Mouse (Mus musculus): Measurements from ENCODE around the gene Hamp. TPM values are rescaled to one million over a fixed set of nuclear protein-coding genes. Genes with fewer than 3 reads are reported as not detected.
"Not testable (repeated sequence)": the region's sequence is repeated elsewhere in the genome, so short reads cannot be mapped to it uniquely, and the experiment has no call there.

The Hamp gene
- total RNA-seq, 2 experiments from 2014 or later, result 4.3 TPM; not detected in 1

DNA sequence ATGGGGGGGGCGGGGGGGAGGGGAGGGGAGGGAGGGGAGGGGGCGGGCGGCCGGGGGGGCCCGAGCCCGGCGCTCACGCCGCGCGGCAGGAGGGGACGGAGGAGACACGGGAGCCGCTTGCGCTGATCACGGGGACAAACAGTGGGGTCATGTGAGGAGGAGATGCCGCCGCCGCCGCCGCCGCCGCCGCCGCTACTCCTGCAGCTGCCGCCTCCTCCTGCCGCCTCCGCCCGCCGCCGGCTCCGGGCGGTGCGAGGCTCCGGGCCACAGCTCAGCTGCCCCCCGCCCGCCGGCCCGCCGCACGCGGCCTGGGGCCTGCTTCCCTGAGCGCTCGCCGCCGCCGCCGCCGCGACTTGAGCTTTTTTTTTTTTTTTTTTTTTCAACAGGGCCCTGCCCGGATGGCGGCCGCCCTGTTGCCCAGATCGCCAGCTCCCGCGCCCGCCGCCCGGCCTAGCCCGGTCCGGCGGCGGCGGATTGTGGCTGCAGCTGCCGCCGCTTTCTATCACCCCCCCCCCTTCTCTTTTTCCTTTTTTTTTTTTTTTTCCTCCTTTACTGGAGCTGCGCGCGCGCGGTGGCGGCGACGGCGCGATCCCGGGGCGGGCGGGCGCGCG, 13.0 kb upstream of the Hamp start, which contains the start of gene Usf2:
Usf2 (minus strand) TSS at position 48 of the 611 bp plus-strand sequence.
- DNase-seq (ENCODE audit: low spot score in 2 of 2), result peak; percentile 72 to 76

DNA sequence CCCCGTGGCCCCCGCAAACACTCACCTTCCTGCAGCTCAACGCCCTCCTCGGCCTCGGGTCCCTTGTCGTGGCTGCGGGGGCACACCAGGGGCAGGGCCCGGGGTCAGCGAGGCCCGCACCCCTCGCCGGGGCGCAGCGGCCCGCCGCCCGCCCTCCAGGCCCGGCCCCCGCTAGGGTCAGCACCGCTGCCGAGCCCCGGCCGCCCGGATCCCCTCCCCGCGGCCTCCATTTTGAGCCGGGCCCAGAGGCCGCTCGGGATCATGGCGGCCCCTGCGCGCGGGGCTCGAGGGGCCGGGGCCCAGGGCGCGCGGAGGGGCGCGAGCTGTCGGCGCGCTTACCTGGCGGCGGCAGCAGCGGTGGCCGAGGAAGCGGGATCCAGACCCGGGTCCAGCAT, 12.5 kb upstream of the Hamp start:
- peak in 1 of 2 experiments; percentile 60 for DNase-seq (ENCODE audit: low spot score in 2 of 2)

DNA sequence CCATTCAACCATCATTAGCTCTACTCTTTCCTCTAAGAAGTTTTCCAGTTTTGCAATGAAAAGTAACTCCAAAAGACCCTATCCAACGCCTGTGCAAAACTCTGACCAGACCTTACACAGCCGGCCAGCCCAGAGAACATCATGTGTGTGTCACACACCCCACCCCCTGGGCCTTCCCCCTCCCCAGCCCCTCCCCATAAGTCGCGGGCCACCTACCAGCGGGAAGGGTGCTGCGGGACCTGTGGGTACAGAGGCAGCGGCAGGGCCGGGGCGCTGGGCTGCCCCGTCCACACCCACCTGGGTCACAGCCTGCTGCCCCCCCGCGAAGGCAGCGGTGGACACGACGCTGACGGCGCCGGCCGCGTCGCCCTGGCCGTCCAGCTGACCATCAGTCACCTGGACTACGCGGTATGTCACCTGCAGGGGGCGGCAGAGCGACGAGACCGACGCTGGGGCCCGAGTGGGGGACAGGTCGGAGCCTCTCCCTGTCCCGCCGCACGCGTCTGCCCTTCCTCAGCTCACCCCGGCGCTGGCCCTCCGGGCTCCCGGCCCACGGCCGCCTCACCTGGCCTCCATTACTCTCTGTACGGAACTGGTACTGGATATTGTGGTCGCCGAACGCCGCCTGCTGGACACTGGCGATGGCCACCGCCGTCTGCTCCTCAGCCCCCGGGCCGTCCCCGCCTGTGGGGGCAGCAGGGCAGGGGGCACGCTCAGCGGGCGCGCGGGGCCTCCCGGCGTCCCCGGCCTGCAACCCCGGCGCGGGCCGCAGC, 11.9 kb upstream of the Hamp start:
- peak; percentile 93 for DNase-seq (ENCODE audit: low spot score in 2 of 2)

DNA sequence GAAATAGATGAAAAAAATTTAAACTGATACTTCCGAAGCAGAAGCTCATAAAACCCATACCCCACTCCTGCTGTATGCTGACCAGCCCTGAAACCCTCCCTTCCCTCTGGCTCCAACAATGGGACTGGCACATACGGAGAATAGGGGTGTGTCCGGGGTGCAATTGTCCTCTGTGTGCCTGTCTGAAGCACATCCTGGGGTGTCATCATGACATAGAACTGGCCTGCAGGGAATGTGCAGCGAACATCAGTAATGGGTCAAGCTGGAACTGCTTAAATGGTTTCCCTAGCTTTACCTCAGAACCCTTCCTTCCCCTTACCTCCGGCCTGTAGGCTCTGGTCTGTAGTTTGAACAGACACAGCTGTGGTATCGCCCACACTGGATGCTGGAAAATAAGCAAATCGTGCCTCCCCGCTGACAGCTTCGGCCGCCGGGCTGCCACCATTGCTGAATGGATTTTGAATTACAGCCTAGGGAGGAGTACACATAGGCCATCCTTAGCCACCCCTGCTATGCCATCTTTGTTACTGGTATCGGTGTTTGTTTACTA, 11.2 kb upstream of the Hamp start:
- DNase-seq (ENCODE audit: low spot score in 2 of 2), result no peak

DNA sequence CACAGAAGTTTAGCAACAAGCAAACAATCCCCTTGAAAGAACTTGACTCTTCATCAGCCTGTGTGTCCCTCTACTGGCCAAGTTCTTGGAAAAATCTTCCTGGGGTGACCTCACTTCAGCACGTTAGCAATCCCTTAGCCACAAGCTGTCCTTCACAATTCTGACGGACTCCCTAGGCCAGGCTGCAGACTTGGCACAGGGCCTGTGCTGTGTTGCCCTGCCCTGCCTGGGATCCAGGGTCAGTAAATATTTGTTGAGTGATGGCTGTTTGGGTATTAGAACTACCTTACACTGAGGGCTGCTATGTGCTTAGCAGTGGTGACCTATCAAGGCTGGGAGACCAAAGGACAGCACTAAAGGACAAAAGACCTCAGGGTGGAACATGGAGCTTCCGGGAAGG, 10.2 kb upstream of the Hamp start:
- peak; percentile 47 to 65 for DNase-seq (ENCODE audit: low spot score in 2 of 2)

DNA sequence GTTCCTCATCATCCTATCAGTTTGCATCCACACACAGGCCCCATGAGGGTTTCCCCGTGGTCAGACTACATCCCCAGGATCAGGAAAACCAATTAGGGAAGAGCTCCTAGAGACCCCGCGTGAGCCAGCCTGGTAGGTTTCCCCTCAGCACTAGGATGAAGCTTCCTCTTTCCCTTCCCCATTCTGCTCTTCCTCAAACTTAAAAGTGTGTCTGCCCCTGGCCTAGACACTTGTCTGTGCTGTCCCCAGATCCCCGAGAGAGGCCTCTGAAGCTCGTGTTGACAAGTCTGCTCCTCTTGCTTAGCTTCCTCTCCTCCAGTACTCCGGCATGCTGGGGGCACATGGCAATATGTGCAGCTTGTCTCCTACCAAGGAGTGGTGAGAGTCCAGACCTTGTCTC, 9.6 kb upstream of the Hamp start:
- no peak for DNase-seq (ENCODE audit: low spot score in 2 of 2)

DNA sequence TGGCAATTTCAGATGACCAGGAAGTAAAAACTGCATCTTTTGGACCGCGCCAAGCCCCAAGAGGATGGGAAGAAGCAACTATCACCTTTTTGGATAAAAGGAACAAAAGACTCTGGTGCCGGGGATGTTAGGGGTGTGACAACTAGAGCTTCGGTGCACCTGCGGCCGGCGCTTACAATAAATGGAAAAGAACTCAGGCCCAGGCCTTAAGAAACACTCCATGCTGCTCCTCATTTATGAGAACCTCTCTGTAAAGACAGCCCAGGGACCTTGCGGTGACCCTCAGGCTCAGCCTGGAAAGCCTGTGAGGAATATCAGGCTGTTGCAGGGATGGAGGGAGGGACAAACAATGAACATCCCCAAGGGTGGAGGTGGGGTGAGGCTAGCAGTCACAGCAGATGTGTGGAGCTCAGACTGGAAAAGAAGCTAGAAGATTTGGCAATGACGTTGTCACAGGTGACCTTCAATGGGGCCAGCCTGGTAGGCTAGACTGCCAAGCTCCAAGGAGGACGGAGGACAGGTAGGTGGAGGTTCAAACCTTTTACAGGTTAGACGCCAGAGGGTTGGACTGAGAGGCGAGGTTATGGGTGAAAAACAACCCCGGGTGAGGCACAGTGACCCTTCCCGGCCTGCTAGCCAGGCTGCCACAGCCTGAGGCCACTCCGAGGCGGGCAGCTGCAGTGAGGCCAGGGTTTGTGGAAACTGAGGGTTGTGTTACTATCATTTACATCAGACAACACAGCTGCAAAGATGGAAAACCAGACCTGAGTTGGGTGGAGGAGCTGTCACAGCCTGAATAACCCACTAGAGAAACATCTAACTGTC, 8.8 kb upstream of the Hamp start:
- DNase-seq (ENCODE audit: low spot score in 2 of 2), result no peak

DNA sequence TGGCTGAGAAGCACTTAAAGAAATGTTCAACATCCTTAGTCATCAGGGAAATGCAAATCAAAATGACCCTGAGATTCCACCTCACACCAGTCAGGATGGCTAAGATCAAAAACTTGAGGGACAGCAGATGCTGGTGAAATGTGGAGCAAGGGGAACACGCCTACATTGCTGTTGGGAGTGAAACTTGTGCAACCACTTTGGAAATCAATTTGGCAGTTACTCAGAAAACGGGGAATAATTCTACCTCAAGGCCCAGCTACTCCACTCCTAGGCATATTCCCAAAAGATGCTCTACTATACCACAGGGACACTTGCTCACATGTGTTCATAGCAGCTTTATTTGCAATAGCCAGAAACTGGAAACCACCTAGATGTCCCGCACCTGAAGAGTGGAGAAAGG, 6.1 kb upstream of the Hamp start:
- DNase-seq (ENCODE audit: low spot score in 2 of 2), result not testable (repeated sequence)

DNA sequence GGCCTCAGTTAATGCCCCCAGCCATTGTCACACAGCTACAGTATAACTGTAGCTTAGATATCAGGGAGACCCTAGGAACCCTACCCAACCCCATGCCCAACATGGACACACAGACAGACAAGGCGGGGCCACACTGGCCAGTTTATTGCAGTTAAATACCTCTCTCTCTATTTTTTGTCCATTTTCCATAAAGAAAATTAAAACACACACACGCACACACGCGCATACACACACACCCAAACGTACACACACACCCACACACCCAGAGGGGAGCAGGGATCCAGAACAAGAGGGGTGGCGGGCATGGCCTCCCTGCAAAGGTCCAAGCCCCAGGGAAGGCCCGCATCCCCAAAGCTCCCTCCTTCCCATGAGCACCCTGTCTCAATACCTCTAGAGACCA, 2.0 kb upstream of the Hamp start:
- DNase-seq (ENCODE audit: low spot score in 2 of 2), result no peak

DNA sequence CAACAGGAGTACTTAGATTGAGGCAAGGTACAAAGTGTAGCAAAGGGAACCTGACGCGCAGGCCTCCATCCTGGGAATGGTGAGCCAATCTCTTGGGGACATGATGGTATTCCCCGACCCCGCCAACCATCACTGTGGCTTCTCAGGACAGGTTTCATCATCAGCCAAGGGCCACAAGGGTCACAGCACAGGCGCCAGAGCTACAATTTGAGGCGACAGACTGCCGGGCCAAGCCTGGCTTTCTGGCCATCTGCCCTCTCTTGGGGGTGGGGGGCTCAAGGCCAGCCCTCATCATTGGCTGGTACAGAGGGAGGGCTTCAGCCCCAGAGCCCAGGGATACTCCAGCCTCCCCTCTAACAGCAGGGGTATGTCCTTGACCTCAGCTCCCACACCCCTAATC, 1.6 kb upstream of the Hamp start:
- DNase-seq (ENCODE audit: low spot score in 2 of 2), result not testable (repeated sequence)

DNA sequence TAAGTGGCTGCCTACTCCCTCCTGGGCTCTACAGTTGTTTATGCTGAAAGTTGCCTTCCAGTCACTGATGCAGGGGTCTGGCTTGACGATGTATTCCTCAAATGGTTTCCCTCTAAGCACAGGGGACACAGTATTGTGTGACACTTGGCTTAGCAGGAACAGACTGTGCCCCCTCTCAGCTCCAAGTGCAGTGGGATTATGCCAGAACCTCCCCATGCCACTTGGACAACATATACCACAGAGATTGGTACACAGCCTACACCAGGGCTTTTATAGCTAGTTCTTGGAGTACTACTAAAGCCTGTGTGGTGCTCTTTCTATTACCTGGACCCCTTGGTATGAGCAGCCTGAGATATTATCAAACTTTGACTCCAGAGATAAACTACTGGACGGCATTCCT, 874 bp upstream of the Hamp start:
- not testable (repeated sequence) for DNase-seq (ENCODE audit: low spot score in 2 of 2)

DNA sequence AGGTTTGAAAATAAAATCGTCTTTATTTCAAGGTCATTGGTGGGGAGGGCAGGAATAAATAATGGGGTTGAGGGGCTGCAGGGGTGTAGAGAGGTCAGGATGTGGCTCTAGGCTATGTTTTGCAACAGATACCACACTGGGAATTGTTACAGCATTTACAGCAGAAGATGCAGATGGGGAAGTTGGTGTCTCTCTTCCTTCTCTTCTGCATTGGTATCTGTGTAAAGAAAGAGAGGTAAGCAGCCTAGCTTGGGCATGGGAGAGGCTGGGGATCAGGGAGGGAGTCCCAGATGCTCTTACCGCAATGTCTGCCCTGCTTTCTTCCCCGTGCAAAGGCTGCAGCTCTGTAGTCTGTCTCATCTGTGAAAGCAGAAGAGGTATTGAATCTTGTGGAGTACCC, 1.5 kb downstream of the Hamp start:
- DNase-seq (ENCODE audit: low spot score in 2 of 2), result not testable (repeated sequence)

DNA sequence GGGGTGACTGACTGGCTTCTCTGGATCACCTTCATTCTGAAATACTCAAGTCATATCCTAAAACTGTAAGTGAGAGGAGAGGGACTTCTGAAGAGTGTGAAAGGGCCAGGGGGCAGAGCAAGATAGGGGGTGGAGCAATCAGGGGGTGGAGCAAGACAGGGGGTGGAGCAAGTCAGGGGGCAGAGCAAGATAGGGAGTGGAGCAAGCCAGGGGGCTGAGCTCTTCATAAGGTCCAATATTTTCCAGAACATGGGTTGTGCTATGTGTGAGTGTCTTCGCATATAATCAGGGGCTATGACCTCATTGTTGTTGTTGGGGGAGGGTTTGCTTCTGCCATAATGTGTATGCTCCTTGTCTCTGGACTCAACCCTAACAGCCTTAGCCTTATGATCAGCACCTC, 3.8 kb downstream of the Hamp start:
- not testable (repeated sequence) for DNase-seq (ENCODE audit: low spot score in 2 of 2)

DNA sequence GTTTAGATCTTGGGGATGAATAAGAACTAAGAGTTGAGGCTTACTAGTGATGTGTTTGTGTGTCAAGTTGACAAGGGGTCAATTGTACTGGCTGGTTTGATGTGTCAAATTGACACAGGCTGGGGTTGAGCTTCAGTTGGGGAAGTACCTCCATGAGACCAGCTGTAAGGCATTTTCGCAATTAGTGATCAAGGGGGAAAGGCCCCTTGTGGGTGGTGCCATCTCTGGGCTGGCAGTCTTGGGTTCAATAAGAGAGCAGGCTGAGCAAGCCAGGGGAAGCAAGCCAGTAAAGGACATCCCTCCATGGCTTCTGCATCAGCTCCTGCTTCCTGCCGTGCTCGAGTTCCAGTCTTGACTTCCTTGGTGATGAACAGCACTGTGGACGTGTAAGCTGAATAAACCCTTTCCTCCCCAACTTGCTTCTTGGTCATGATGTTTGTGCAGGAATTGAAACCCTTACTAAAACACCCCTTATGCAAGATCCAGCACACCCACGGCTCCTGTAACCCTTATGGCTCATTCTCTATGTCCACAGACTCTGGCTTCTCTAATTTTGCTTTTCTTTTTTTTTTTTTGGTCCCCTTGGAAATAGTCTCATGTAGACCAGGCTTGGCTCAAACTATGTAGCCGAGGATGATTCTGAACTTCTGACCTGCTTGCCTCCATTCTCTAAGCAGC, 8.3 kb downstream of the Hamp start:
- DNase-seq (ENCODE audit: low spot score in 2 of 2), result not testable (repeated sequence)

DNA sequence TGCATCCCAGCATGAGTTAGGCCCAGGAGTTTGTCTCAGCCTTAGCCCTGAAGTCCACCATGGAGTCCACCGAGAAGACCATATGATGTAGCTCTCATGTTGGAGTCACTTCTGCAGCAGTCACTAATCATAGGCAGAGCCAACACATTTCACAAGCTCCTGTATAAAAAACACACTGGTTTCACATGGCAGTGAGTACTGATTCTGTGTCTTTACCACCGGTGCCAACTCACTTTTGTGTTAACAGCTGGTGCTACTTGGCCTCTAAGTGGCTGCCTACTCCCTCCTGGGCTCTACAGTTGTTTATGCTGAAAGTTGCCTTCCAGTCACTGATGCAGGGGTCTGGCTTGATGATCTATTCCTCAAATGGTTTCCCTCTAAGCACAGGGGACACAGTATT, 19.3 kb downstream of the Hamp start, which contains the start of gene Hamp2:
Hamp2 (minus strand) TSS at position 101 of the 400 bp plus-strand sequence.
- DNase-seq (ENCODE audit: low spot score in 2 of 2), result not testable (repeated sequence)

DNA sequence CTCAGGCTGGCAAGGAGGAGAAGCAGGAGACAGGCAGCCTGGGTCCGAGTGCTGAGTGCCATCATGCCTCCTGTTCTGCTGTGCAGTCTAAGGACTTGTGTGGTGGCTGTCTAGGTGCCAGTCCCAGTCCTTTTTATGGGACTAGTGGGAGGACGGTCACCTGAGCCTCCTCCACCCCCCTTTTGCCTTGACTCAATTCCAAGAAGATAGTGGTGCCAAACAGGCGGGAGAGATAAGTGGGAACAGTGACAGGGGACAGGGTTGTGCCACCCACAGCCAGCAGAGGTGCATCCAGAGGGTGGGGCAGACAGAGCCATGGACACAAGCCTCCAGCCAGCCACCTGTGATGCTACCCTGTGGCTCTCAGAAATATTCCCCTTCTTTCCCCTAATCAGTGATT, 19.8 kb downstream of the Hamp start:
- DNase-seq (ENCODE audit: low spot score in 2 of 2), result no peak

DNA sequence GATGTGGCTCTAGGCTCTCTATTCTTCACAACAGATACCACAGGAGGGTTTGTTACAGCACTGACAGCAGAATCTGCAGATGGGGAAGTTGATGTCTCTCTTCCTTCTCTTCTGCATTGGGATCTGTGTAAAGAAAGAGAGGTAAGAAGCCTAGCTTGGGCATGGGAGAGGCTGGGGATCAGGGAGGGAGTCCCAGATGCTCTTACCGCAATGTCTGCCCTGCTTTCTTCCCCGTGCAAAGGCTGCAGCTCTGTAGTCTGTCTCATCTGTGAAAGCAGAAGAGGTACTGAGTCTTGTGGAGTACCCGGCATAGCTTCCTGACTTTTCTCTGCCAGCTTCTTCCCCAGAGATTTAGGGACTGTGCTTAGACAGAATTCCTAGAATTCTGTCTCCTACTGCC, 21.3 kb downstream of the Hamp start:
- DNase-seq (ENCODE audit: low spot score in 2 of 2), result not testable (repeated sequence)

DNA sequence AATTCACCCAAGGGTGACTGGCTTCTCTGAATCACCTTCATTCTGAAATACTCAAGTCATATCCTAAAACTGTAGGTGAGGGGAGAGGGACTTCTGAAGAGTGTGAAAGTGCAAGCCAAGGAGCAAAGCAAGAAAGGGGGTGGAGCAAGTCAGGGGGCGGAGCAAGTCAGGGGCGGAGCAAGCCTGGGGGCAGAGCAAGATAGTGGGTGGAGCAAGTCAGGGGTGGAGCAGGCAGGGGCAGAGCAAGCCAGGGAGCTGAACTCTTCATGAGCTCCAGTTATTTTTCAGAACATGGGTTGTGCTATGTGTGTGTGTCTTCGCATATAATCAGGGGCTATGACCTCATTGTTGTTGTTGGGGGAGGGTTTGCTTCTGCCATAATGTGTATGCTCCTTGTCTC, 23.6 kb downstream of the Hamp start:
- DNase-seq (ENCODE audit: low spot score in 2 of 2), result no peak

DNA sequence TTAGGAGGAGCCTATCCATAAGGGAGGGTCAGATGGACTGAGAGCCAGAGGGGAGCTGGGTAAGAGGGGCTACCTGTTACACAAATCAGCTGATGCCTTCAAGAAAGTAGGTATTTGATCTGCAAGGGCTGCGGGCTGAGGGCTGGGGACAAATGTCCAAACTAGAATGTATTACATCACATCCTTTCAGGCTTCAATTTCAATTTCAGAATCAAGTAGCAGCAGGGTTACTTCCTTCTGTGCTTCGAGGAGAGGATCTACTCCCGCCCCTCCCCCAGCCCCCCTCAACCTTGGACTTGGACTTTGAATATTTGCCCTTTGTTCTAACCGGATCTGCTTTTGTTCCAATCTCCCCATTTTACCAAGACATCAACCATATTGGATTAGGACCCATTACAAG, 26.6 kb downstream of the Hamp start:
- no peak for DNase-seq (ENCODE audit: low spot score in 2 of 2)

DNA sequence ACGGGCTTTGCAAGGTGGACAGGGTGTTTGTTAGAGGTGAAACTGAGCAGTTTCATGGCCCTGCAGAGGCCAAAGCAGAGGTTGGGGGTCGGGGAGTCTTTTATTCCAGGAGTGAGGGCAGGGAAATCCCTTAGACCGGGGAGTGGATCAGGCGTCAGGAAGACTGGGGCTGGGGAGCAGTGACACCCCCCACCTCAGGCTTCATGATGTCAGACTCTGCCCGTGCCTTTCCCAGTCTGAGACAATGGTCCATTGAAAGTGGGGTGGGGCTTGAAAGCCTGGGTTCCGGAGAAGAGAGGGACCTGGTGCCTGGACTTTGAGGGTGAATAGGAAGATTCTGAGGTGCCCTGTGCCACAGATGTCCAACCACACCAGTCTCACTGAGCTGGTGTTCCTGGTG, 27.1 kb downstream of the Hamp start:
- no peak for DNase-seq (ENCODE audit: low spot score in 2 of 2)

DNA sequence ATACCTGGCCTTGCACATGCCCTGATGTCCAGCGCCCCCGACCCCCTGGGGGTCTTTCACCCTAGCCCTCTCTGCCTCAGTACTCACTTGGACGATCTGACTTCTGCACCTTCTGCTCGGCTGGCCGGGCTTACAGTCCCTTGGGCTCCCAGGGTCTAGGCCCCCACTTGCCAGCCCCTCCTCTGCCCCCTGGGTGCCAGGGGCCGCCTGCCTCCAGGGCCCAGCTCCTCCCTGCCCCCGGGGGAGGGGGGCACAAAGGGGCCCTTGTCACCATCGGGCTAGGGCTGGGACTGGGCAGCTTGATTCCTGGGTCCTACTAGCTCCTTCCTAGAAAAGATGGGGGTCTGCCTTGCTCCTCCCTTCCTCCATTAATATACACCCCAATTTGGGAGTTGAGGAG, 29.1 kb downstream of the Hamp start, which contains the start of gene Mag:
Mag (minus strand) TSS at position 142 of the 400 bp plus-strand sequence.
- no peak for DNase-seq (ENCODE audit: low spot score in 2 of 2)
